Mouse (Mus musculus) NIH3T3 (cell line): ENCODE measurements at regions not wholly inside any gene's neighbourhood (a gene's known extent, or its start where the extent isn't known, plus 50 kb on each side); places are given as distances from the start of the nearest gene placed in this dataset.
A peak's percentile ranks its signal among the peaks of the same experiment; 100 is the strongest.

Experiments
- DNase-seq: peaks from one replicate; pipeline ENCODE4 v3.0.0-alpha.2; 2012; ENCODE audit warnings: low read depth

DNA sequence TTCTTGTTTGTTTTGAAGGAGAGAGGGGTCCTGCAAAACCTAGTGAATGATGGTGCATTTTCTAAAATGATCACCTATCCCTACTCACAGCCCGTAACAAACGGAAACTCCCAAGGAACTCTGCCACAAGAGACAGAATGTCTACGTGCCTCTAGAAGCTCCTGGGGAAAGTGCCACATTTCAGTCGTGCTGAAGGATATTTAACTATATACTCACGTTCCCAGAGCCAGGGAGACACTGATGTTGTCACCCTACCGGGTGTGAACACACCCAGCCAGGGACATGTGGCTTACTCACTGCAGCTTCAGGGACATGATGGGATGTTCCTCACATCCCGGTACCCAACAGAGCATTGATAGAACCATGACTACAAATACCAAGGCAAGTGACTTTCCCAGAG, 456.7 kb downstream of the Irx1 start:
- no peak for DNase-seq

GRCm38 (mm10) chr13:71489773-71490172, 473.8 kb downstream of the Irx1 start:
- DNase-seq = peak; percentile 8

DNA sequence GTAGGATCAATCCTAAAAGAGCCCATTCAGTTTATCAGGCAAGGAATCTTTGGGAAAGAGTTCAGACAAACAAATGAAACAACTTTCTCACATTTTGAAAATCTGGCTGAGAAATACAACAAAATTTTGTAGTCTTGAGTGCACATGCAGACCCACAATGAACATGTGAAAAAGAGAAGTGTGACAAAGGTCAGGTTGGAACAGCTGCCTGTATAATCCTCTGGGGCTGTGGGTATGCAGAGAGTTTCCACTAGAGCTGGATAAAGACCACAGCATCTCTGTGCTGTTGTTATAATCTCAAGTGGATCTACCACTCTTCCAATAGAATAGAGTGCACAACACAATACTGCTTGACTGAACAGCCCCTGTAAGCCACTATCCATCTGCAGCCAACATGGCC, 482.3 kb downstream of the Irx1 start:
- DNase-seq = no peak

GRCm38 (mm10) chr13:71461552-71461951, 502.0 kb downstream of the Irx1 start:
- DNase-seq = no peak

DNA sequence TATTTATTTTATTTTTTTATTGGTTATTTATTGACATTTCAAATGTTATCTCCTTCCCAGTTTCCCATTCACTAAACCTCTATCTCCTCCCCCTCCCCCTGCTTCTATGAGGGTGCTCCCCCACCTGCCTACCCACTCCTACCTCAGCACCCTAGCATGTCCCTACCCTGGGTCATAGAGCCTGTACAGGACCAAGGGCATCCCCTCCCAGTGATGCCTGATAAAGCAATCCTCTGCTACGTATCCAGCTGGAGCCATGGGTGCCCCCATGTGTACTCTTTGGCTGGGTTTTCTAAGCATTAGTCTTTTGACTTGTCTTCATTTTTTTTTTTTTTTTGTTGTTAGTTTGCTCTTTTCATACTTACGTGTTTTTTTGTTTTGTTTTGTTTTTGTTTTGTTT, 502.9 kb downstream of the Irx1 start:
- DNase-seq = no peak

- no peak for DNase-seq
These were observed 503.4 kb downstream of the Irx1 start for GRCm38 (mm10) chr13:71460097-71460496.

DNA sequence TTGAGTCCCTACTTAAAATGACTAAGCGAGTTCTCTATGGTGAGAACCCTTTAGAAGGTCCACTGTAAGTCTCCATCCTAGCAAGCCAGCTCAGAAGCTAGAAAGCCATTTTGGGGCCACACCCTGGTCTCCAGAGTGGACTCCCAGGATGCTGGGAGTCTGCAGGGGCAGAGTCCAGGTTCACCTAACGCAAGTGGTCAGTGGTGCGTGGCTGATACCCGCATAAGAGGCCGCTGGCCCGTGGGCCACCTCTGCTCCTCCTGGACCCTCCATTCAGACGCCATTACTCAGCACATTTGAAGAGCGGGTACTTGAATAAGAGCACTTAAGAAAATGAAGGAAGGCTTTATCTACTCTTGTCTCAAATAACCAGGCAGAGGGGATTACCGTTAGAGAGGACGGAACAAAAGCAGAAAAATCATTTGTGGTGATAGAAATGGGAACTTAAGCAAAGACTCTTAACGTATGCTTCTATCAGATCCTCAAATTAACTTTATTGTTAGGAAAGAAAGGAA, 504.4 kb downstream of the Irx1 start:
- no peak for DNase-seq

DNA sequence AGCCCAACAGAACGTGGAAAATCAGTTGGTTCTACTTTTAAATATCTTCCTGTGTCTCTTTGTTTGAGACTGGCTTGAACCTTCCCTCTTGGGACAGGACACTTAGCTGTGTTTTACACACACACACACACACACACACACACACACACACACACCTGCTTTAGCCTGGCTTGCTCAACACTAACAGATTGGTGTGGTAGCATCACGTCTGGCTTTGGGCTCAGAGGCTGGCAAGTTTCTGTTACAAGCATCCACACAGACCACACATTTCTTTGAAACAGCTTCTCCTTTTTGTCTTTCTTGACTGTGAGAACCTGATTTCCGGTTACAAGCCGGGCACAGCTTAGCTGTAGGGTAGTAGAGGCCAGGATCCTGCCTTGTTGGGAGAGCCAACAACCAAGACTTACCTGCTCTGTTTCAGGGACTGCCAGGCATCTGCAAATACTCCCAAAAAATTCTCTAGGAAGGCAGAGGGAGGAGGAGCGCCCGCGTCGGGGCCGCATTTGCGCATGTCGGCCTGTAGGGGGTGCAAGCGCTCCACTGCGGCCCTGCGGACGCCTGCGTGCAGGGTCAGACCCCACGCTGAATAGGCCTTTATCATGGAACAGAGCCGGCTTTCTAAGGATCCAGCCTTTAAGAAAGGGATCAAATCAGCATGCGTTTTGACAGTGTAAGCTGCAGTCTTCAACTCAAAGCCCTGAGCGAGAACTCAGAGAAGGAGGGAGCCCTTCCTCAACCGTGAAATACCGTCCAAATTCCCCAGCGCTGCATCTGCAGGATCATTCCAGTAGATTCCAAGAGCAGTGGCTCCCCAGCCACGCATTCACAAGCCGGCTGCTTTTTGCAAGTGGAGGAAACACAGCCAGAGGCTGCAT, 505.2 kb downstream of the Irx1 start:
- peak; percentile 85 for DNase-seq

DNA sequence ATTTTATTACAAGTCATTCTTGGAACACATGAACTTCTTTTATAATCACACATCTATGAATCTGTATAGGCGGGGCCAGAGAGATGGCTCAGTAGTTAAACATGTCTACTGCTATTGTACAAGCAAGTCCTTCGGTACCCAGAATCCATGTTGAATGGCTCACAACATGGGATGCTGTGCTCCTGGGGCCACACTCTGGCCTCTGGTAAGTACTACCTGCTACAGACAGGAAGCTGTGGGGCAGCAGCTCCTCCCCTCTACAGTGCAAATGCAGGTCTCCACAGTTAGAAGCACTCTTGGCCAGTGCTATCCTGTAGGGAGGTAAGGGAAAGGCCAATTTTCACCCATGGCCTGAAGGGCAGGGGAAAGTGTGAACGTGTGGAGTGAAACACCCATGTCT, 506.0 kb downstream of the Irx1 start:
- DNase-seq = no peak

- no peak for DNase-seq
These were observed 511.3 kb downstream of the Irx1 start for GRCm38 (mm10) chr13:71452258-71452657.

DNA sequence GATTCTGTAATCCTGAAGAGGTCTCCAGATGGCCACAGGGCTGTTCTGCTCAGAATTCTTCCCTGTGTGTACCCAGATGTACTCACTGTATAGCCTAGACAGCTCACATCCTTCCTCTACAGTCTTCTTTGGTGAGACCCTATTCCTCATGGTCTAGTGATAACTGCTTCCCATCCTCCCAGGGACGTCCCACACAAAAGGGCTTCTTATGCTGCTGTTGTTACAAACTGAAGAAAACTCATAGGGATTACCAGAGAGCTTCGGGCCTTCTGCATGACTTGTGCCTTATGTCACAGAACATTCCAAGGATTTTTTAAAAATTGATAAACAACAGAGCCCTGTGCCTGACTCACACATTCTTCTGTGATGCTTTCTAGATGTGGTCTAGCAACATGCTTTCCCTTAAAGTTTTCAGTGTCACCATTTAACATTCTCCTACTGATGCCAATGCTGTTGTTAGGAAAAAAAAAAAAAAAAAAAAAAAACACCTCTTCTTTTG, 525.9 kb downstream of the Irx1 start:
- peak; percentile 33 for DNase-seq

GRCm38 (mm10) chr13:71403654-71404560, 559.6 kb downstream of the Irx1 start:
- DNase-seq = peak; percentile 3

GRCm38 (mm10) chr13:71393716-71394309, 552.2 kb upstream of the Adamts16 start:
- DNase-seq = no peak

- no peak for DNase-seq
These were observed 537.0 kb upstream of the Adamts16 start for GRCm38 (mm10) chr13:71378641-71379040.

DNA sequence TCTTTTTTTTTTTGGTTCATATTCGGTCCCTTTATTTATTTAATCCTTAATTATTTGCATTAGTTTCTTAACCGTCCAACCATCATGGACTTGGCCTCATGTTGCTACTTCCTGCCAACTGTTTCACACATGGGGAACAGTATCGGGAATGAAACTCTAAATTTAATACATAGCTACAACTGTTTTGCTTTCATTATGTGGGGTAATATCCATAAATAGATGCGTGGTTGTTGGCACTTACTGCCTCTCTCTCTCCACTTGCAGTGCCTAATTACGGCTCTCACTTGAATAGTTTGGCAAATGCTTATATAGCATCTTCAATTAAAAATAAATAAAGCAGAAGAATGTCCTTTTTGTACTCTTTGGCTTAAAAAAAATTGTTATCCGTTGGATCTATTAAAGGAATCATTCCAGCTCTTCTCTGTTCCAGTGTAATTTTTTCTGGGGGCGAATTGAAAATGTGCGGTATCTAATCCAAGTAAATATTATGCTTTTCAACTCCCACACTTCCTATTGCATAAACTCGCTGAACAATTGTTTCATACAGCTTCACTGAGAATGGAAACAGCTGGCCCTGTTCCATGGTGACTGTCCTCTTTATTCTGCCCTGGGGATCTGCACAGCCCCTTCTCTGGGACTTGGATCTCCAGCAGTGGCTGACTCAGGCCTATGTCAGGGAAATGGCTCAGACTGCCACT, 534.4 kb upstream of the Adamts16 start:
- peak; percentile 54 for DNase-seq

GRCm38 (mm10) chr13:71372701-71373685, 531.4 kb upstream of the Adamts16 start:
- DNase-seq = peak; percentile 19

GRCm38 (mm10) chr13:71369832-71370231, 528.2 kb upstream of the Adamts16 start:
- DNase-seq = no peak

DNA sequence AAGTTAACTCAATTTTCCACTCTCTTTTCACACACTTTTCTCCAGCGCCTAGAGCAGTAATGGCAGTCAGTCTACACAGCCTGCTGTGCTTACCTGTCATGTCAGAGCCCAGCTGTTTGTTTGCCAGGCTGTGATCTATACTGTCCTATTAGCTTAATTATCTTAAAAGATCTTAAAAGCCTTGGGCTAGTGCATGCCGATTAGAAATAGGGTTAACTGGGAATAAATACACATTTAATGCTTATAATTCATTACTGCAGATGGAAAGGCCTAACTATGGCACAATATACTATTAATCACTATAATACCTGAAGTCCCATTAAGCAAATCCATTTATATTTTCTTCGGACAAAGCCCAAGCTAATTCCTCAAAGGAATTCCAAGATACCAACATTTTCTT, 523.6 kb upstream of the Adamts16 start:
- DNase-seq = no peak

DNA sequence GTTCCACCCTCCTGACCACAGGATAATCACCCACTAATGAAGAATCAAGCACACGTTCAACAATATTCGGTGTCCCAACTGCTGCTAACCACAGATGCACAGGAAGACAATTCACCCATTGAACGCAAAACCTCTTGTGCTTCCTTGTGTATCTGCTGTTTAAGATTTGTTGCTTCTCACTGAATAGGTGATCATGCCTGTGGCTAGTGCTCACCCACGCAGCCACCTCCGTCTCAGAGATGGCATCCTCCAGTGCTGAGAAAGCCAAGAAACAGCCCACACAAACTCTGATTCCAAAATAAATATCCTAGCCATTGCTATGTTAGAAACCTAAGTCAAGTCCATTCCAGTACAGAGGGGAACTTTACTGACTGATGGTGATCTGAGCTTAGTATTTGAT, 520.7 kb upstream of the Adamts16 start:
- DNase-seq = no peak

- DNase-seq = no peak
These were observed 517.5 kb upstream of the Adamts16 start for GRCm38 (mm10) chr13:71359112-71359511.
